Mouse (Mus musculus): ENCODE data around the gene Auts2. TPM values are rescaled to one million over a fixed set of nuclear protein-coding genes. Genes with fewer than 3 reads are reported as not detected.

Gene Auts2
- total RNA-seq, 1 experiment = 9.9 TPM

- DNase-seq (ENCODE audit: low read depth, low spot score) = no peak
- H3K27ac ChIP-seq (ENCODE audit: insufficient read depth, low read depth, low read length, poor library complexity, severe bottlenecking) = no peak overlapping the region
- in situ Hi-C loops (cut with MboI; ENCODE audit: low sequenced_read_pairs in 2 of 2, unreplicated experiment in 2 of 2) = no loop called here
- H3K9me3 ChIP-seq (ENCODE audit: control insufficient read depth, insufficient read depth, low read depth, low read length) = no peaks in the 10 kb centered on the region
- no peak overlapping the region for H3K4me3 ChIP-seq (ENCODE audit: insufficient read depth in 1 of 2, low read depth in 1 of 2, low read length in 2 of 2, poor library complexity in 1 of 2, severe bottlenecking in 1 of 2)
- TF ChIP-seq HCFC1 (IDR thresholded peaks at IDR 0.05; ENCODE audit: borderline replicate concordance, insufficient read depth, low read length) = no peak
- TF ChIP-seq ZC3H11A (IDR thresholded peaks at IDR 0.05; ENCODE audit: borderline replicate concordance, low read depth, low read length) = no peak
- no peak for TF ChIP-seq ZNF384 (IDR thresholded peaks at IDR 0.05; ENCODE audit: low read depth, low read length)
- TF ChIP-seq MAFK (IDR thresholded peaks at IDR 0.05; ENCODE audit: insufficient read depth, low read depth, low read length) = no peak
- TF ChIP-seq CHD2 (IDR thresholded peaks at IDR 0.05; ENCODE audit: low read depth, low read length) = no peak
- H3K36me3 ChIP-seq (ENCODE audit: control insufficient read depth, insufficient read depth, low read length, poor library complexity, severe bottlenecking) = no peaks in the 10 kb centered on the region
- no peak overlapping the region for H3K9ac ChIP-seq (ENCODE audit: insufficient read depth, low read depth, low read length, poor library complexity, severe bottlenecking)
- no peaks in the 10 kb centered on the region for H3K4me1 ChIP-seq (ENCODE audit: control insufficient read depth in 2 of 2, insufficient read depth in 2 of 2, low read length in 2 of 2, poor library complexity in 1 of 2)
Observed at GRCm38 (mm10) chr5:132385244-132385855, 157.8 kb downstream of the Auts2 start.

GRCm38 (mm10) chr5:132380261-132380660 is 162.9 kb downstream of the Auts2 start:
- Histone ChIP-seq H3K9ac (ENCODE audit: insufficient read depth, low read depth, low read length, poor library complexity, severe bottlenecking) (no peak overlapping the region), H3K4me1 (ENCODE audit: control insufficient read depth in 2 of 2, insufficient read depth in 2 of 2, low read length in 2 of 2, poor library complexity in 1 of 2) (no peaks in the 10 kb centered on the region), H3K9me3 (ENCODE audit: control insufficient read depth, insufficient read depth, low read depth, low read length) (no peaks in the 10 kb centered on the region), H3K4me3 (ENCODE audit: insufficient read depth in 1 of 2, low read depth in 1 of 2, low read length in 2 of 2, poor library complexity in 1 of 2, severe bottlenecking in 1 of 2) (no peak overlapping the region), H3K27ac (ENCODE audit: insufficient read depth, low read depth, low read length, poor library complexity, severe bottlenecking) (no peak overlapping the region), H3K36me3 (ENCODE audit: control insufficient read depth, insufficient read depth, low read length, poor library complexity, severe bottlenecking) (no peaks in the 10 kb centered on the region)
- no peak for TF ChIP-seq ZNF384 (IDR thresholded peaks at IDR 0.05; ENCODE audit: low read depth, low read length)
- TF ChIP-seq HCFC1 (IDR thresholded peaks at IDR 0.05; ENCODE audit: borderline replicate concordance, insufficient read depth, low read length) = no peak
- TF ChIP-seq ZC3H11A (IDR thresholded peaks at IDR 0.05; ENCODE audit: borderline replicate concordance, low read depth, low read length) = no peak
- no peak for TF ChIP-seq MAFK (IDR thresholded peaks at IDR 0.05; ENCODE audit: insufficient read depth, low read depth, low read length)
- no peak for TF ChIP-seq CHD2 (IDR thresholded peaks at IDR 0.05; ENCODE audit: low read depth, low read length)
- DNase-seq (ENCODE audit: low read depth, low spot score) = no peak
- in situ Hi-C loops (cut with MboI; ENCODE audit: low sequenced_read_pairs in 2 of 2, unreplicated experiment in 2 of 2) = no loop called here

- Histone ChIP-seq H3K9ac (ENCODE audit: insufficient read depth, low read depth, low read length, poor library complexity, severe bottlenecking) (no peak overlapping the region), H3K9me3 (ENCODE audit: control insufficient read depth, insufficient read depth, low read depth, low read length) (no peaks in the 10 kb centered on the region), H3K27ac (ENCODE audit: insufficient read depth, low read depth, low read length, poor library complexity, severe bottlenecking) (no peak overlapping the region), H3K36me3 (ENCODE audit: control insufficient read depth, insufficient read depth, low read length, poor library complexity, severe bottlenecking) (no peaks in the 10 kb centered on the region), H3K4me3 (ENCODE audit: insufficient read depth in 1 of 2, low read depth in 1 of 2, low read length in 2 of 2, poor library complexity in 1 of 2, severe bottlenecking in 1 of 2) (no peak overlapping the region), H3K4me1 (ENCODE audit: control insufficient read depth in 2 of 2, insufficient read depth in 2 of 2, low read length in 2 of 2, poor library complexity in 1 of 2) (no peaks in the 10 kb centered on the region)
- in situ Hi-C loops (cut with MboI; ENCODE audit: low sequenced_read_pairs in 2 of 2, unreplicated experiment in 2 of 2) = no loop called here
- TF ChIP-seq ZC3H11A (IDR thresholded peaks at IDR 0.05; ENCODE audit: borderline replicate concordance, low read depth, low read length) (no peak), ZNF384 (IDR thresholded peaks at IDR 0.05; ENCODE audit: low read depth, low read length) (no peak), MAFK (IDR thresholded peaks at IDR 0.05; ENCODE audit: insufficient read depth, low read depth, low read length) (no peak), HCFC1 (IDR thresholded peaks at IDR 0.05; ENCODE audit: borderline replicate concordance, insufficient read depth, low read length) (no peak), CHD2 (IDR thresholded peaks at IDR 0.05; ENCODE audit: low read depth, low read length) (no peak)
- DNase-seq (ENCODE audit: low read depth, low spot score) = no peak
Observed at GRCm38 (mm10) chr5:132378977-132379376, 164.2 kb downstream of the Auts2 start.

- Histone ChIP-seq H3K4me3 (ENCODE audit: insufficient read depth in 1 of 2, low read depth in 1 of 2, low read length in 2 of 2, poor library complexity in 1 of 2, severe bottlenecking in 1 of 2) (no peak overlapping the region), H3K36me3 (ENCODE audit: control insufficient read depth, insufficient read depth, low read length, poor library complexity, severe bottlenecking) (no peaks in the 10 kb centered on the region), H3K27ac (ENCODE audit: insufficient read depth, low read depth, low read length, poor library complexity, severe bottlenecking) (no peak overlapping the region), H3K4me1 (ENCODE audit: control insufficient read depth in 2 of 2, insufficient read depth in 2 of 2, low read length in 2 of 2, poor library complexity in 1 of 2) (no peaks in the 10 kb centered on the region), H3K9ac (ENCODE audit: insufficient read depth, low read depth, low read length, poor library complexity, severe bottlenecking) (no peak overlapping the region), H3K9me3 (ENCODE audit: control insufficient read depth, insufficient read depth, low read depth, low read length) (no peaks in the 10 kb centered on the region)
- in situ Hi-C loops (cut with MboI; ENCODE audit: low sequenced_read_pairs in 2 of 2, unreplicated experiment in 2 of 2) = no loop called here
- no peak for TF ChIP-seq ZNF384 (IDR thresholded peaks at IDR 0.05; ENCODE audit: low read depth, low read length)
- TF ChIP-seq CHD2 (IDR thresholded peaks at IDR 0.05; ENCODE audit: low read depth, low read length) = no peak
- TF ChIP-seq MAFK (IDR thresholded peaks at IDR 0.05; ENCODE audit: insufficient read depth, low read depth, low read length) = no peak
- no peak for TF ChIP-seq HCFC1 (IDR thresholded peaks at IDR 0.05; ENCODE audit: borderline replicate concordance, insufficient read depth, low read length)
- TF ChIP-seq ZC3H11A (IDR thresholded peaks at IDR 0.05; ENCODE audit: borderline replicate concordance, low read depth, low read length) = no peak
- DNase-seq (ENCODE audit: low read depth, low spot score) = no peak
Observed at GRCm38 (mm10) chr5:132375130-132375529, 168.0 kb downstream of the Auts2 start.
